Mouse (Mus musculus) thymus, postnatal 4 days (tissue): ENCODE data around the gene Hps5.
"Not testable (repeated sequence)": the region's sequence is repeated elsewhere in the genome, so short reads cannot be mapped to it uniquely, and the experiment has no call there.

Experiments
- DNase-seq: peaks from one replicate; pipeline ENCODE4 v3.0.0; 2021

Hps5 gene

DNA sequence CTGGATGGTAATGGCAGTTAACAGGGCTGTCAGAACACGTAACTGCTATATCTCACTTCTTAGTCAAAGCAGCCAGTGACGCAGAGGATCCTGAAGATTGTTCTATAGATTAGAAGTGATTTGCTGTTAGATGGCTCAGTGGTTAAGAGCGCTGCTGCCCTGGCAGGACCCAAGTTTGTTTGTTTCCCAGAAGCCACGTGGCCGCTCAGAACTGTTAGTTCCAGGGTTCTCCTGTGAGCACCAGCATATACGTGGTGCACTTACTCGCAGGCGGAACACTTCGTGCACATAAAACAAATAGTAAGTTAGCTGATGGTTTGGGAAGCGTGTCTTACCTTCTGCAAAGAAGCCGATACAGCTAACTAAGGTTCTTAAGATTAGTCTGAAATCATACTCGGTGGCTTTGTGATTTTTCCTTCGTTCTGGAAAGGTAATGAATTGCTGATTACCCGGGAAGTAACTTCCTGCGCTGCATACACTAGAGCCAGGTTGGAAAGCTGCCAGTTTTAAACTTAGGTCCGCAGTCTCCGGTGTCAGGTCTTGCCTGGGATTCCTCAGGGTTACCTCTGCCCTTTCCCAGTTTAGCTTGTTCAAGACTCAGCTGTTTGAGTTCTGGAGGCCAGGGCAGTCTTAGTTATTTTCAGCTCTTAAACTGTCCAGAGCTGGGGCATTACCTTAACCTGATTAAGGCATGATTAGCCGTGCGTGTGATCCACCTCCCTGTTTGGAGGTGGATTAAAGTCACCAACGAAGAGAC, 31.4 kb upstream of the Hps5 start:
- no peak for DNase-seq

DNA sequence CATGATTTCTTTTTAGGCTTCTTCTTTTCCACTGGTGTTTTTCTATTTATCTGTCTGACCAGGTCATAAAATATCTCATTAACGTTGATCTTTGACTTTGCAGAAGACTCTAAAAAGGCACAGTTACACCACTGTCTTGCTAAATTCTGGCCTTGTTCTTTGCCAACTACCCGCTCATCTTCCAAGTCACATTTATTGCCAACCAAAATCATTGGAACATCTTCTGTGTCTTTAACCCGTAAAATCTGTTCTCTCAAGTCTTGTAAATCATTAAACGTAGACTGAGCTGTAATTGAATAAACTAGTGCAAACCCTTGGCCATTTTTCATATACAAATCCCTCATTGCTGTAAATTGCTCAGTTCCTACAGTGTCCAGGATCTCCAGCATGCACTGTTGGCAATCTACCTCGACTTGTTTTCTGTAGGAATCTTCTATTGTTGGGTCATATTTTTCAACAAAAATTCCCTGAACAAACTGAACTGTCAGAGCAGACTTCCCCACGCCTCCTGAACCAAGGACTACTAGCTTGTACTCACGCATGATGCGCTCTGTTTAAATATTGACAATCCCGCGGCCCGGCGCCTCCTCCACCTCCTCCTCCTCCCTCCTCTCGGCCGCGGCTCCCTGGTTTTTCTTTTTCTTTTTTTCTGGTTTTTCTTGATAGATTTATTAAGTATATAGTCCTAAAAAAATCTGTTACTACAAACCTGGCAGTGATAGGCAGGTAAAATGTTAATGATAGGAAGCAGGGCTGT, 25.2 kb upstream of the Hps5 start:
- DNase-seq: not testable (repeated sequence)

DNA sequence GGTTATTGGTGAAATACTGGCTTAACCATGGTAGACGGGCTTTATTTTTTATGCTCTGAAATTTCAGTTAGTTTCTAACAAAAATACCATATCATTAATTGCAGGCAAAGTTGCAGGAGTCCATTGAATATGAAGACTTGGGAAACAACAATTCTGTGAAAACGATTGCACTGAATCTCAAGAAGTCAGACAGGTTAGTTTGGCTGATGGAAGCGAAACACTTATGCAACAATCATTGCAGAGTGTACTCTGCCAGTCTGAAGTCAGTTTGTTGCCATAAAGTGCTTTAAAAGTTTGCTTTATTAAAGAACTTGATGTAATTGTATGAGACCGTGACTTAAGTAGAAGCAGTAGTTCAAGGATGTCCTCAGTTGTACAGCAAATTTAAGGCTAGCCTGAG, 18.1 kb upstream of the Hps5 start:
- no peak for DNase-seq

DNA sequence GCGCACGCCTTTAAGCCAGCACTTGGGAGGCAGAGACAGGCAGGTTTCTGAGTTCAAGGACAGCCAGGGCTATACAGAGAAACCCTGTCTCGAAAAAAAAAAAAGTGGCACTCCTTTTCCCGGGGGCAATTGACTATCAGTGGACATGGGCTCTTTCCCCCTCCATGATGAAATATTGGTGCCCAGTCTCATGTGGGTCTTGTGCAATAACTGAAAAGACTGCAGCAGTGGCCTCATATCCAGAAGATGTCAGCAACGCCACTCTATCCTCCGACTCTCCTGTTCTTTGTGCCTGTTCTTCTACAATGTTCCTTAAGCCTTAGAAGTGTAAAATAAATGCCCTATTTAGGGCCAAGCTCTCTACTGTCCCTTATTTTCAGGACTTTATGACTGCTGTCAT, 14.5 kb upstream of the Hps5 start:
- no peak for DNase-seq

DNA sequence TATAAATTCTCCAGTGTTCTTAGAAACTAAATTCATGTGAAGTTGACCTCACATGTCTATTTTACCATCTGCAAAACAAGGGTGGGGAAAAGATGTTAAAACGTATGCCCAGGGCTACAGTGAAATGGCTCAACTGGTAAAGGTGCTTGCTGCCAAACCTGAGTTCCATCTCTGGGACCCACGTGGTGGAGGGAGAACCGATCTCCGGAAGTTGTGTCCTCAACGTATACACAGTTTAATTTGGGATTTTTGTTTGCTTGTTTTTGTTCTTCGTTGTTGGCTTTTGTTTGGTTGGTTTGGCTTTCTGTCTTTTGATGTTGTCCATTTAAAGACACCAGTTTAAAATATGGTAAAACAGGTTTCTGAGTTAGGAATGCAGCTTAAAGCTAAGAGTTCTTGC, 915 bp upstream of the Hps5 start:
- DNase-seq: no peak

DNA sequence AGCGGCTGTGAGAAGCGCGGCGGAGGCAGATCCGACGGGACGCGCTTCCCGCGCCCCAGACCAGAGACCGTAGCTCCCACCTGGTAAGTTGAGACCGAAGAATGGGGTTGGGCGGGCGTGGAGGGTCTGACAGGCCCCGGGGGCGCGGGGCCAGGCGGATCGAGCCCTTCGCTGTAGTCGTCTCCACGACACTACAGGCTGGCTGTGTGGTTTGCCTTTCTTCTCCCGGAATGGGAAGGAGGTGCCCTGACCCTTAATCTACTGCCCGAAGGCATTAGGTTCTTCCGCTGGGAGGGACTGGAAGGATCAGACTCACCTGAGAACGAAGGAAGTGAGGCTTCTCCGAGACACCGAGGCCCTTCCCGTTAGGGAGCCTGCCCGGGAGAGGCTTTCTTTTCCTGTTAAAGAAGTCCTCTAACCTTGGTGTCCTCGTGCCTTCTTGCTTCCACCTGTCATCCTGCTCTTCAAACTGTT, 379 bp upstream of the Hps5 start:
- DNase-seq: no peak

DNA sequence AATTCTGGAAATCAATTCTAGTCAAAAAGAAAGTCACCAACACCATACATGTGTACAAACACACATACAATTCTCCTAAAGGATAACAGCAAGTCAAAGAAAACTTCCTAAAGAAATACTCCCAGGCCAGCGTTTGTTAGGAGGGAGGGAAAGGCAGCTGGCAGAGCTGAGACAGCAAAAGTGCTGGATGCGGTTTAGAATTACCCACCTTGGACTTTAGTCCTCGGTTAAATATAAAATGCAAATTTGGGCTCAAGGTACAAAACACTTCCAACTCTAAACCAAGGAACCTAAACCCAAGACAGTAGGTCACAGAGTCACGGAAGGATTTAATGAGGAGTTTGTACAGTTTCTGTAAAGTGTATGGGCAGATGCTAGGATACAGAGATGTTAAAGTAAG, 2.0 kb downstream of the Hps5 start:
- no peak for DNase-seq

DNA sequence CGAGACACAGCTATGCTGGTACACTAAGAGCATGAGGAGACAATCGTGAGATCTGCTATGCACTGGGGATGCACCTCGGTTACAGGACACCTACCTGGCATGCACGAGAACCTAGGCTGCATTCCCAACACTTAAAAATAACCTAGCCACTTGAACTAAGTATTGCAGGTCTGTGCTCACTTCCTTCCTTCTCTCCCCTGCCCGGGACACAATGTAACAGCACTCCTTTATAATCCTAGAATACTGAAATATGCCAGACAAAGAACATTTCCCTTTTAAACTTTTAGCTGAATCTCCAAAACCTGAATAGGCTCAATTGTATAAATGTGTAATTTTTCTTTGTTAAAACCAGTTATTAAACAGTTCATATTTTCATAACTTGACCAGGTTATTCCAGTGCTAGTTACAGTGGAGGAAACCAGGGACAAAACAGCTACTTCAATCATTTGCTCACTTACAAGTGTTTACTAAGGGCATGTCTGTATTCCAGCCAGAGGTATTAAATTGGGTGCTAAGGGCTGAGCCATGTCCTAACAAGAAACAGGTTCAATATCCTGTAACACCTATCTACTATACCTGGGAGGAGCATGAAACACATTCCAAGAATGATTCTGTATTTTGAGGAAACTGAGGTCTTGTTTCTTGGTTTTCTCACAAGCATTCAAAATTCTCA, 6.6 kb downstream of the Hps5 start:
- no peak for DNase-seq

DNA sequence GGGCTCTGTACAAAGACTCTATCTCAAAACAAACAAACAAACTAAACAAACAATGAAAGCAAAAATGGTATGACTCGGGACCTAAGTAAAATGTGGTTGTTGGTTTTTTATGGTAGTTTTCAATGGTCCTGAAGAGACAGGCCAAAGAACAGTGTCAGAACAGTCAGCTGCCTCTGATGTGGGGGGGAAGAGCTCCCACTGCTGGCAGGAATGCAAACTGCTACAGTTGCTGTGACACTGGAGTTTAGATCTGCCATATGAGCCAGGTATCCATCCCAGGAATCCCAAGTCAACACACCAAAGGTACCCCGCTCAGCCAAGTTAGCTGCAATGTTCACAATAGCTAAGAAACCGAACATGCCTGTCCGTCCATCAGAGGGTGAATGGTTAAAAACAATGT, 25.2 kb downstream of the Hps5 start:
- peak; percentile 60 for DNase-seq

DNA sequence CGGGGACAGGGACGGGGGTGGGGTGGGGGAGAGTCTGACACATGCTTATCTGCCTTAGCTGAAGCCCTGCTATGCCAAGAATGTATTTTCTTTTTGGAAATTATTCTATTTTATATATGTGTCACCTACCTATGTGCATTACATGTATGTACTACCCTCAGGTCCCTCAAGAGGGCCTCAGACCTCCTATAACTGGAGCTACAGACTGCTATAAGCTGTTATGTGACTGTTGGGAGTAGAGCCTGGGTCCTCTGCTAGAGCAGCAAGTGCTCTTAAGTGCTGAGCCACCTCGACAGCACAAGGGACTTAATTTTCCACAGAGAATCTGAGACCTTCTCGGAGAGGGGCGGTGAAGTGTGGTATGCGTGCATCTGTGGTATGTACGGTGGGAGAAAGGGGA, 27.4 kb downstream of the Hps5 start:
- no peak for DNase-seq

DNA sequence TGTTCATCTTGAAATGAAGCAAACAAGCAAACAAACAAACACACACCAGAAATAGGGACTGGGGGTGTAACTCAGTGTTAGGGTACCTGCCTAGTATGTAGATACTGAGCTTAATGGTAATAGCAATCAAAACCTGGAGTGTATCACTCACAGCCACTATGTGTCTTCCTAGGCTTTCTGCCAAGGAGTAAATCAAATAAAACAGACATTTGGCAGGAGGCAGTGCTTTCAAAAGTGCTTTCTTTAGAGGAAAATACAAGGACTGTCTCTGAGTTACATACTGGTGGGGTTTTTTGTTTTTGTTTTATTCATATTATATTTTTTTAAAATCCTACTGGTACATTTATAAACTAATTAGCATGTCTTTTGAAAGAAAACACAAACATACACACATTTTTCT, 28.5 kb downstream of the Hps5 start:
- no peak for DNase-seq

DNA sequence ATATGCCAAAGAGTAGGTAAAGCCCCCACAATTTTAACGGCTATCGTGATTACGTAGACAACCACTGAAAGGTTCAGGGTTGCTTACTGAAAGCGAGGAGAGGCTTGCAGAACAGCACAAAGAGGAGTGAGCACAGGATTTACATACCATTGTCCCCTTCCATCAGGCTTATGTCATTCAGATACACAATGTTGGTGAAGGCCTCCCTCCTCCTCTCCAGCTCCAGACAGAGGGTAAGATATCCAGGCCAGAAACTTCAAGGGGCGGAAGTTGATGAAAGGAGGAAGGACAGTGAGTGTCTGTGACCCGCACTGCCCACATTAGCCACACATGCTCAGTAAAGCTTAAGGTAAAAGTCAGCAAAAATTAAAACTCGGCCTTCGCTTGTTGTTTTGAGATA, 31.2 kb downstream of the Hps5 start:
- no peak for DNase-seq

DNA sequence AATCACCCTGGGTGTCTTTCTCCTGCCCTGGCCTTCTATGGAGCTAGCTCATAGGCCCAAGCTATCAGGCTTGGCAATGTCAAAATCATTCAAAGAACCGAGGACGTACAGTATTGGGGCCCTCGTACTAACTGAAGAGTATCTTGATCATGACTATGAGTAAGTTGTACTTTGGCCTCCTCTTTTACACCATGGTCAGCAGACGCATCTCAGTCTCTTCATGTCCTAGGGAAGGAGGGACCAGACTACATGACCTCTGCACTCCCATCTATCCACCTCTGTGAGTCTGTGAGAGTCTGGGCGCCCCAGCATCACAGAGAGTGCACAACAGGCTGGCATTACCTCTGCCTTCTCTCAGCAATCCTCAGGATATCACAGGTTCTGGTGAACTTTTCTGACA, 33.3 kb downstream of the Hps5 start:
- no peak for DNase-seq

DNA sequence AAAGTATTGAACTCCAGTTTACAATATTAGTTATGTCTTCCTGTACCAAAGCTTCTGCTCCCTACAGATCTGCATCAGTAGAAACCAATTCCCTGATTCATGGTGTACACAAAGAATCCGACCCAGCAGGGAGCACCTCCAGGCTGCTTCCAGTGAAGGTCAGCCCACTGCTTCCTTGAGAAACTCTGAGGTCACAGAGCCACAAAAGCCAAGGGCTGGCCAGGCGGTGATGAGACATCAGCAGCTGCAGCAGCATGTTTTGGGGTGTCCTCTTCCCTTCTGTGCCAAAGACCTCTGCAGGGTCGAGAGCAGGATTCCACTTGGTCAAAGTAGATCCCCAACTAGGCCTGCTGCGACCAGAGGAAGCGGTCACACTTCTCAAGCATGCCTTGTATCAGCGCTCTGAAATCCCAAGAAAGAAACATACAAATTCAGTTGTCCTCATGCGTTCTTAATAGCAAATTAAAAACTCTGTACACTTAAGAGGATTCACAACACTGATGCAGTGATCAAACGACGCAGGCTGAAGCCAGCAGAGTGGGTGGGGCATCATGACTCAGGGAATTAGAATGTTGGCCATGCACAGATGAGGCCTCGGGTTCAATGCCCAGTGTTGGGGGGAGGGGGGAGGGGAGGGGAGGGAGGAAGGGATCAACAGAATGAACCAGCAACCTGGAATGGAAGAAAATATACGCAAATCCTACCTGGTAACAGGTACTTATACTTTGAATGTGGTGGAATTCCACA, 34.6 kb downstream of the Hps5 start:
- no peak for DNase-seq

DNA sequence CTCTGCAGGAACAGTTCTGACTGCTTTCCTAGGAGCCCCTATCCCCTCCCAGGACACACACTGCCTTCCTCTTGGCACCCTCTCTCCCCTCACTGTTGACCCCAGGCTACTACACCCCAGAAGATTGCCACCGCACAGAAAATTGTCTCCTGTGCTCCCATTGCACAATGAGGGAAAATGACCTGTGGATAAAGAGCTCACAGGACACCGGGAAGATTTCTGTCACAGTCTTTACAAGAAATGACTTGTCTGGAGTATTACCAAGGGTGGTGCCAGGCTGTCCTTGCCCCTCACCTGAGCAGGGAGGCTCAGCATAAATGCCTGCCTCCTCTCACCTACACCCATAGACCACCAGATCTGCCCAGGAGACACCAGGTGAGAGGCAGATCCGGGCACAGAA, 44.4 kb downstream of the Hps5 start, which contains the start of gene Saa2:
TSS of gene Saa2 (plus strand) at position 301 of the 400 bp plus-strand sequence.
- DNase-seq: no peak

DNA sequence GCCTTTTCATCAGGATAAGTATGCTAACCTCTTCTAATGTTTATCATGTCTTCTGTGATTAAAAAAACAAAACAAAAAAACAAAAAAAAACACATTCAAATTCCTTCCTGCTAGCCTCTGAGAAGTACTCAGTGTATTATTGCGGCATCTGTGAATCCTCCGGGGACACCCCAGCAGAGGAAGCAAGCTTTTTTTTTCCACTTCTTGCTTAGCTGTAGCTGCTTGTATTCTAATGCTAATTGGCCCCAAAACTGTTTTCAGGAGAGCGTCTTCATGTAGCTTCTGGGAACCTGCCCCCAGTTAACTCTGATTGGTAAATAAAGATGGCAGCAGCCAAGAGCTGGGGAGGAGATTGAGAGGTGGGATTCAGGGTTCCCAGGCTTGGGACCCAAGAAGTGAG, 47.4 kb downstream of the Hps5 start:
- no peak for DNase-seq

DNA sequence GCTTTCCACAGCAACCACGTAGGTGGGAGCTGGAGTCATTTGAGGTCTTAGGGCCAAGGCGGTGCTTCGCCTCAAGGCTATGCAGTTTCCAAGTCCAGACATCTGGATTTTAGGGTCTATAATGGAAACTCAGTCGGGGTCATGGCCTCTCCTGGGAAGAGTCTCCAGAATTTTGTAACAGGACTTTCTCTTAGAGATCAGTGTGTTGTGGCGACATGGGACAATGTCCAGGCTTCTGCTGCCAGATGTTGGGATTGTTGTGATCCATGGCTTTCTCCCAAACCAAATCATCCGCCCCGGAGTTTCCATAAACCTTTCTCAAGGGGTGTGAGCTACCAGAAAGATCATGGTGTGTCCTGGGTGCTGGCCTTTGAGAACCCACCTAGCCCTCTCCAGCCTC, 49.5 kb downstream of the Hps5 start:
- no peak for DNase-seq

DNA sequence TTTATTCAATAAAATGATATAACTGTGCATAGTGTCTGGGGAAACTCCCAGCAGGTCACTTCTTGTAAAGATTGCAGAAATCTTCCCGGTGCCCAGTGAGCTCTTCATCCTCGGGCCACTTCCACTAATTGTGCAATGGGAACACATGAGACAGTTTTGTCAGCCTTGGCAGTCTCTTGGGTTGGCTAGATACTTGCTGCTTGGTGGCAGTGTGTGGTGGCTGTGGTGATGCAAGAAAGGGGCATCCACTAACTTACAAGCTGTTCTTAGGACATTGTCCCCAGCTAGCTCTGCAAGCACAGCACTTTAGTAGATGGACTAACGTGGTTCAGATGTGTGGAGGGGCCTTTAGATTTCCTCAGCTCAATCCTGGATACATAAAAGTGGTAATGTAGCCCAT, 50.0 kb downstream of the Hps5 start:
- no peak for DNase-seq

DNA sequence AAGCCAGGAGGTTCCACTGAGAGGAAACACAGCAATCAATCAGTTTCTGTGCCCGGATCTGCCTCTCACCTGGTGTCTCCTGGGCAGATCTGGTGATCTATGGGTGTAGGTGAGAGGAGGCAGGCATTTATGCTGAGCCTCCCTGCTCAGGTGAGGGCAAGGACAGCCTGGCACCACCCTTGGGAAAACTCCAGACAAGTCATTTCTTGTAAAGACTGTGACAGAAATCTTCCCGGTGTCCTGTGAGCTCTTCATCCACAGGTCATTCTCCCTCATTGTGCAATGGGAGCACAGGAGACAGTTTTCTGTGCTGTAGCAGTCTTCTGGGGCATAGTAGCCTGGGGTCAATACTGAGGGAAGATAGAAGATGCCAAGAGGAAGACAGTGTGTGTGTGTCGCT, 53.0 kb downstream of the Hps5 start, which contains the start of gene Saa1:
TSS of gene Saa1 (minus strand) at position 101 of the 400 bp plus-strand sequence.
- not testable (repeated sequence) for DNase-seq

DNA sequence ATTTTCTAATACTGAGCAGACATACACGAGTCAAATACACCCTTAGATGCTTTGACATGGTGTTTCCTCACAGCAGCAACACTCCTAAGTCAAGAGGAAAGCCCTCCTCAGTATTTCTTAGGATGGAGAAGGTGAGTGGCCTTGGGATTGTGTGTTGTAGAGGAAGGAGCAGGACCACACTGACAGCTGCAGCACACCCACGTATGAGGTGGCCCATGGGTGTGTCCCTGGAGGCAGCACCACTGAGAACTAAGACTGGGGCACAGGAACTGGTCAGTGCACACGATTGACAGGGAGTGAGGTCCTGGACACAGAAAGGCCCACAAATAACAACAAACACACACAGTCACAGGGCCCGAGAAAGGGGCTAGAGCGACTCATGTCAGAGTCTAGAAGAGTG, 55.8 kb downstream of the Hps5 start:
- DNase-seq: not testable (repeated sequence)

DNA sequence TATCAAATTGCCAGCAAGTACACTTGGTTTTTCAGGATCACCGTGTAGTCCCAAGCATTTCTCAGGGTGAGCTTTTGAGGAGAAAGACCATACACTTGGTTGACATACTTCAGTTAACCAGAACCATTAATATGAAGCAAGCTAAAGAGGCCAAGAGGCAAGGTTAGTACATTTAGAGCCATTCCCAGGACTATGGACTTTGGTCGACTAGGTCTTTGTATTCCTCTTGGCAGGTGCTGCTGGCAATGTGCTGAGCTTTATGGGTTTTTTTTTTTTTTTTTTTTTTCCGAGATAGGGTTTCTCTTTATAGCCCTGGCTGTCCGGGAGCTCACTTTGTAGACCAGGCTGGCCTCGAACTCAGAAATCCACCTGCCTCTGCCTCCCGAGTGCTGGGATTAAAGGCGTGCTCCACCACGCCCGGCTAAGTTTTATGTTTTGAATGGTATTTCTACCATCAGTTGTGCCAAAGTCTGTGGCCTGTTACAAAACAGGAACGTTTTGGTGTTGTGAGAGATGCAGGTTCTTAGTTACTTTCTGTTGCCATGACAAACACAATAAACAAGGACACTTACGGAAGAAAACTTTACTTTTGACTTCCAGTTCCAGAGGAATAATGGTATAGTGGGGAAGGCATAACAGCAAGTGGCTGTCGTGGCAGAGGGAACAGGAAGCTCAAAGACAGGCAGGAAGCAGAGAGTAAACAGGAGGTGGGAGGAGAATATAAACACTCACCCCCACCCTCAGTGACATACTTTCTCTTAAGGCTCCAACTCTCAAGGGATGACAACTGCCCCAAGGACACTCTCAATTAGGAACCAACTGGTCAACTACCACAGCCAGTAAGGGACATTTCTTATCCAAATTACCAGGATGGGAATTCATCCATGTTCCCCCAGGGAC, 57.1 kb downstream of the Hps5 start:
- no peak for DNase-seq

DNA sequence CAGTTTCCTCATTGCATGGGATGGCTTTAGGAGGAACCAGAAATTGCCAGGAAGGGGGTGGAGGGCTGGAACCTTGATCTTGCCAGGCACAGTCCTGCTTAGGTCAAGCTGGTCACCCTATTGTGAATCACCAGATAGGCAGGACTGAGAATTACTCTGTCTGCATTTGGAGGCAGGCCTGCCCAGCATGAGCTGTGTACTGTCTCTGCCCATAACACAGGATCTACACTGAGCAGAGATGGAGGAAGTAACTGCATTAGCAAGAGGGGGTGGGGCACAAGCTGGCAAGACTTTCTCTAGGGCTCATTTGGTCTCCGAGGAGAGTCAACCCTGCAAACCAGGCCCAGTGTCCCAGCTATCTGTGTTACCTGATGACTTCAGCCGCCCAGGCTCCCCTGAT, 60.9 kb downstream of the Hps5 start:
- DNase-seq: no peak
